Mouse (Mus musculus) midbrain, embryonic 16.5 days (tissue): ENCODE data around the gene Oas1h. TPM values are rescaled to one million over a fixed set of nuclear protein-coding genes. Genes with fewer than 3 reads are reported as not detected.

Experiments used
- ATAC-seq: fragments of 200-750 bp; cut with Nextera tagmentation; 2 replicates; pipeline ENCODE4 v1.8.0; 2017; ENCODE audit warnings: moderate TSS enrichment
- H3K27ac ChIP-seq: fragments of 300-500 bp; sonication (generic); 2 replicates; pipeline ENCODE4 v1.5.1; 2014; ENCODE audit warnings: mild to moderate bottlenecking, low read length, mixed read lengths
- H3K27me3 ChIP-seq: fragments of 300-500 bp; sonication (generic); 2 replicates; pipeline ENCODE4 v1.6.1; 2014; ENCODE audit warnings: low read depth, low read length, mixed read lengths; ENCODE audit not compliant: control insufficient read depth, insufficient read depth
- H3K36me3 ChIP-seq: fragments of 300-500 bp; sonication (generic); 2 replicates; pipeline ENCODE4 v1.6.1; 2014; ENCODE audit warnings: mild to moderate bottlenecking, low read length, moderate library complexity, mixed read lengths; ENCODE audit not compliant: control insufficient read depth, insufficient read depth
- H3K4me1 ChIP-seq: fragments of 300-500 bp; sonication (generic); 2 replicates; pipeline ENCODE4 v1.6.1; 2014; ENCODE audit warnings: mild to moderate bottlenecking, low read length, mixed read lengths; ENCODE audit not compliant: control insufficient read depth, insufficient read depth
- H3K4me2 ChIP-seq: fragments of 300-500 bp; sonication (generic); 2 replicates; pipeline ENCODE4 v1.6.1; 2014; ENCODE audit warnings: mild to moderate bottlenecking, low read length, mixed read lengths
- H3K4me3 ChIP-seq: fragments of 300-500 bp; sonication (generic); 2 replicates; pipeline ENCODE4 v1.5.1; 2014; ENCODE audit warnings: low read depth, mild to moderate bottlenecking, low read length, moderate library complexity, mixed read lengths
- H3K9ac ChIP-seq: fragments of 300-500 bp; sonication (generic); 2 replicates; pipeline ENCODE4 v1.6.1; 2014; ENCODE audit warnings: low read depth, low read length, mixed read lengths
- H3K9me3 ChIP-seq: fragments of 300-500 bp; sonication (generic); replicated peaks from 2 replicates; pipeline ENCODE4 v1.6.1; 2014; ENCODE audit warnings: mild to moderate bottlenecking, low read length, mixed read lengths; ENCODE audit not compliant: control insufficient read depth, poor library complexity, severe bottlenecking
- WGBS: fragments of 180-500 bp; shearing (Covaris S2); extraction: QIAGEN DNeasy Blood & Tissue Kit; methylation state at CpG from one replicate; pipeline ENCODE4 v1.1.7; 2014; 5-methylcytosine and 5-hydroxymethylcytosine counted together
- polyA plus RNA-seq: library from polyadenylated mRNA; unstranded; fragments of >200 nt; fragmentation: Nextera tagmentation; extraction: Ambion mirVana; gene quantifications from 2 replicates; pipeline ENCODE4 v1.2.1, GENCODE M21; 2015

Oas1h gene
- polyA plus RNA-seq, 1 experiment from 2014 or later: not detected

- H3K4me3 ChIP-seq: no peak overlapping the region
- H3K9me3 ChIP-seq: 0 out of 2 replicates have a peak, but pooled peaks cover 3% of the 10 kb centered on the region
- no peak for ATAC-seq
- no peaks in the 10 kb centered on the region for H3K27me3 ChIP-seq
- no peak overlapping the region for H3K9ac ChIP-seq
- H3K4me1 ChIP-seq: no peaks in the 10 kb centered on the region
- H3K4me2 ChIP-seq: no peak overlapping the region
- WGBS: 71% methylated on average over 3 of the region's 3 CpGs
- no peak overlapping the region for H3K27ac ChIP-seq
- no peaks in the 10 kb centered on the region for H3K36me3 ChIP-seq
These were observed 16.5 kb upstream of the Oas1h start for GRCm38 (mm10) chr5:120844713-120845112.

DNA sequence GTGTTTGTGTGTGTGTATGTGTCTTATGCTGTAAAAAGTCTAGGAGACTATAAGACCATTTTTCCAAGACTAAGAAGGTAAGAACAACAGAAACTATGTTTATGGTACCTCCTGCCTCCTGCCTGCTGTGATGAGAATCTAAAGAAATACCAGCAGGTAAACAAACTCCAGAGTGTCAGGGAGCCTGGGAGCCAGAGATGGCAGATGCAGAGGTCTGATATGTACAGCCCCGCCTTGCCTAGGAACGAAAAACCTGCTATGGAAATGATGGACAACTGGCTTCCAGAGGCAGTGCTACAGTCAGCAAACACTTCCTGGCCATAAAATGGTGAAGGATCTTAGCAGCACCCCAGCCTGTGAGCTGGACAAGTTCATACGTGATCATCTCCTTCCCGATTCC, 14.2 kb upstream of the Oas1h start, which contains the start of gene Oas1f:
Oas1f (plus strand) TSS at position 301 of the 400 bp plus-strand sequence.
- H3K27me3 ChIP-seq: no peaks in the 10 kb centered on the region
- H3K4me3 ChIP-seq: no peak within 1 kb of the TSS
- no peaks in the 10 kb centered on the region for H3K36me3 ChIP-seq
- 86% methylated on average over 4 of the region's 4 CpGs for WGBS
- H3K9me3 ChIP-seq: 0 out of 2 replicates have a peak, but pooled peaks cover 3% of the 10 kb centered on the region
- H3K4me2 ChIP-seq: no peak within 1 kb of the TSS
- no peak for ATAC-seq
- no peak within 1 kb of the TSS for H3K27ac ChIP-seq
- no peak within 1 kb of the TSS for H3K9ac ChIP-seq
- no peaks in the 10 kb centered on the region for H3K4me1 ChIP-seq

- Histone ChIP-seq H3K27ac (no peak overlapping the region), H3K9me3 (peaks cover 4% of the 10 kb centered on the region; the same call in 1 of the 2 replicates), H3K9ac (no peak overlapping the region), H3K4me3 (no peak overlapping the region), H3K4me1 (no peaks in the 10 kb centered on the region), H3K4me2 (no peak overlapping the region), H3K27me3 (no peaks in the 10 kb centered on the region), H3K36me3 (no peaks in the 10 kb centered on the region)
- WGBS: 62% methylated on average over 3 of the region's 3 CpGs
- no peak for ATAC-seq
These were observed 11.6 kb upstream of the Oas1h start for GRCm38 (mm10) chr5:120849601-120850136.

DNA sequence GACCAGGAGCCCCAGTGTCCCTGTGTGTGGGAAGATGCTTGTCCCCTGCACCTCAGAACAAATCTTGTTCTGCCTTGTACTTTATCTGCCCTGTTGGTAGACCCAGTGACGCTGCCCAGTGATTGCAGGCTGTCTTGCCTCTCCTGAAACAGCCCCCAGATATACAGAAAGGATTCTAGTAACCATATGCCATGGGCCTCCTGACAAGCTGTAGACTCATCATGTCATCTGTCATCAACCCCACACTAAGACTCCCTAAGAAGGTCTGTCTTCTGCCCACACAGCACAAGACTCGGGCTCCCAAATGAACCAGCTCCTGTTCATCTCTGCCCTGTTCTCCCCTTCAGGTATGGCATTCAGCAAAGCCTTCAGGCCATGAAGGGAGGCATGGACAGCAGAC, 2.0 kb upstream of the Oas1h start:
- no peak overlapping the region for H3K4me2 ChIP-seq
- H3K27ac ChIP-seq: no peak overlapping the region
- H3K4me1 ChIP-seq: no peaks in the 10 kb centered on the region
- no peaks in the 10 kb centered on the region for H3K36me3 ChIP-seq
- 75% methylated on average over 2 of the region's 2 CpGs for WGBS
- no peak for ATAC-seq
- H3K27me3 ChIP-seq: no peaks in the 10 kb centered on the region
- peaks cover under 1% of the 10 kb centered on the region; the same call in 1 of the 2 replicates for H3K9me3 ChIP-seq
- no peak overlapping the region for H3K9ac ChIP-seq
- H3K4me3 ChIP-seq: no peak overlapping the region

GRCm38 (mm10) chr5:120865336-120865860, 4.2 kb downstream of the Oas1h start:
- Histone ChIP-seq H3K4me3 (no peak overlapping the region), H3K27ac (no peak overlapping the region), H3K4me1 (no peaks in the 10 kb centered on the region), H3K9ac (no peak overlapping the region), H3K36me3 (no peaks in the 10 kb centered on the region), H3K27me3 (no peaks in the 10 kb centered on the region), H3K4me2 (no peak overlapping the region), H3K9me3 (no peaks in the 10 kb centered on the region)
- ATAC-seq: no peak
- 67% methylated on average over 3 of the region's 3 CpGs for WGBS

GRCm38 (mm10) chr5:120869436-120870015, 8.3 kb downstream of the Oas1h start:
- 81% methylated on average over 7 of the region's 7 CpGs for WGBS

DNA sequence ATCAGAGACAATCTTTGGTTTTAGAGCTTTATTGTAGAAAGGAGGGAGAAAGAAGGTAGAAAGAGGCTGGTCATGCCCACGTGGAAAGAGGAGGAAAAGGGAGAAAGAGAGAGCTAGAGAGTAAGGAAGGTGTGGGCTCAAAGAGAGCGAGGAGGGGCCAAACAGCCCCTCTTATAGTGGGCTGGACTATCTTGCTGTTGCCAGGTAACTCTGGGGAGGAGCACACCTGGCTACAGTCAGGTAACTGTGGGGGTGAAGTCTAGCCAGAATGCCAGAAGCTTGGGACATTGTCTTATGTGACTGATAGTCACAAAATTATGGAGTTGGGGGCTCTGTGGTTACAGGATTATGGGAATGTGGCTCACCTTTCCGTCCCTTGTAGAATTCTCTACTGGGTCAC, 8.9 kb downstream of the Oas1h start:
- Histone ChIP-seq H3K36me3 (no peaks in the 10 kb centered on the region), H3K27ac (no peak overlapping the region), H3K9me3 (no peaks in the 10 kb centered on the region), H3K4me3 (no peak overlapping the region), H3K9ac (no peak overlapping the region), H3K4me2 (no peak overlapping the region), H3K27me3 (no peaks in the 10 kb centered on the region), H3K4me1 (no peaks in the 10 kb centered on the region)
- 58% methylated on average over 3 of the region's 3 CpGs for WGBS
- no peak for ATAC-seq

More at GRCm38 (mm10) chr5:120869436-120870015, 8.3 kb downstream of the Oas1h start:
- H3K4me3 ChIP-seq: no peak overlapping the region
- no peak overlapping the region for H3K27ac ChIP-seq
- no peaks in the 10 kb centered on the region for H3K9me3 ChIP-seq
- H3K9ac ChIP-seq: no peak overlapping the region
- H3K4me1 ChIP-seq: no peaks in the 10 kb centered on the region
- no peaks in the 10 kb centered on the region for H3K36me3 ChIP-seq
- no peaks in the 10 kb centered on the region for H3K27me3 ChIP-seq
- no peak for ATAC-seq
- no peak overlapping the region for H3K4me2 ChIP-seq

DNA sequence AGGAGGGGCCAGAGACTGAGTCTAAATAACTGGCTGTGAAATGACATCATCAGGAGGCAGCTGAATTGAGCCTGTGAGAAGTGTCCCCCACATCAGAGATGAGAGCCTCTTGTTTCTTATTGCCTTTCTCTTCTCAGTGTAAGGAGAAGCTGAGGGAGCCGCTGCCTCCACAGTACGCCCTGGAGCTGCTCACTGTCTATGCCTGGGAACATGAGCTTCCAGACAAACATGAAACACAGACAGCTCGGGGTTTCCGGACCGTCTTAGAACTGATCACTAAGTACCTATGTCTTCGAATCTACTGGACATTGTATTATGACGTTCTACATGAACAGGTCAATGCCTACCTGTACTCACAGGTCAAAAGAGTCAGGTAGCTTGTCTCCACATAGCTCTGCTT, 9.6 kb downstream of the Oas1h start:
- H3K27me3 ChIP-seq: no peaks in the 10 kb centered on the region
- WGBS: 83% methylated on average over 7 of the region's 7 CpGs

GRCm38 (mm10) chr5:120871469-120871868, 10.2 kb downstream of the Oas1h start:
- no peaks in the 10 kb centered on the region for H3K27me3 ChIP-seq
- no peak overlapping the region for H3K27ac ChIP-seq
- no peaks in the 10 kb centered on the region for H3K9me3 ChIP-seq
- no peak overlapping the region for H3K9ac ChIP-seq
- no peaks in the 10 kb centered on the region for H3K4me1 ChIP-seq
- no peak overlapping the region for H3K4me2 ChIP-seq
- no peak overlapping the region for H3K4me3 ChIP-seq
- 54% methylated on average over 2 of the region's 2 CpGs for WGBS
- no peaks in the 10 kb centered on the region for H3K36me3 ChIP-seq
- ATAC-seq: no peak

More for the DNA sequence above, 9.6 kb downstream of the Oas1h start:
- no peak overlapping the region for H3K4me2 ChIP-seq
- H3K4me3 ChIP-seq: no peak overlapping the region
- no peak overlapping the region for H3K27ac ChIP-seq
- no peaks in the 10 kb centered on the region for H3K36me3 ChIP-seq
- no peak overlapping the region for H3K9ac ChIP-seq
- H3K9me3 ChIP-seq: no peaks in the 10 kb centered on the region
- H3K4me1 ChIP-seq: no peaks in the 10 kb centered on the region
- ATAC-seq: no peak
